Mouse (Mus musculus): Measurements from ENCODE around the gene Dvl3. TPM values are rescaled to one million over a fixed set of nuclear protein-coding genes. Genes with fewer than 3 reads are reported as not detected.
"Not testable (repeated sequence)": the region's sequence is repeated elsewhere in the genome, so short reads cannot be mapped to it uniquely, and the experiment has no call there.

The Dvl3 gene
- total RNA-seq (2021) = 10 to 100 TPM; 38.9 to 43.5 TPM
- long read RNA-seq, experiment 1, partial matches to known transcripts = 2 of 11 reads
- long read RNA-seq, experiment 1, other reads (novel, unspliced or antisense) = 7 of 11 reads
- long read RNA-seq, experiment 2, partial matches to known transcripts = 0 of 9 reads
- long read RNA-seq, experiment 2, other reads (novel, unspliced or antisense) = 4 of 9 reads

GRCm38 (mm10) chr16:20516726-20517201 is at the start of gene Dvl3:
Dvl3 (plus strand) TSS chr16:20516982.
- peak; percentile 96 for DNase-seq

- DNase-seq = no peak
Measured at GRCm38 (mm10) chr16:20470981-20471380, 45.8 kb upstream of the Dvl3 start.

- no peak for DNase-seq
Measured at GRCm38 (mm10) chr16:20471686-20472085, 45.1 kb upstream of the Dvl3 start.

GRCm38 (mm10) chr16:20473748-20474147 is 43.0 kb upstream of the Dvl3 start:
- DNase-seq = no peak

- DNase-seq = peak; percentile 84
Measured at GRCm38 (mm10) chr16:20474211-20474610, 42.6 kb upstream of the Dvl3 start.

- no peak for DNase-seq
Measured at GRCm38 (mm10) chr16:20474786-20475185, 42.0 kb upstream of the Dvl3 start.

- no peak for DNase-seq
Measured at GRCm38 (mm10) chr16:20475335-20475734, 41.4 kb upstream of the Dvl3 start.

- DNase-seq = peak; percentile 66
Measured at GRCm38 (mm10) chr16:20476857-20477256, 39.9 kb upstream of the Dvl3 start.

- DNase-seq = no peak
Measured at GRCm38 (mm10) chr16:20477270-20477669, 39.5 kb upstream of the Dvl3 start.

- DNase-seq = no peak
Measured at GRCm38 (mm10) chr16:20478504-20478903, 38.3 kb upstream of the Dvl3 start.

GRCm38 (mm10) chr16:20479026-20479760 is 37.6 kb upstream of the Dvl3 start:
- not testable (repeated sequence) for DNase-seq

- DNase-seq = peak; percentile 23
Measured at GRCm38 (mm10) chr16:20480115-20480514, 36.7 kb upstream of the Dvl3 start.

GRCm38 (mm10) chr16:20481746-20482145 is 35.0 kb upstream of the Dvl3 start:
- no peak for DNase-seq

- not testable (repeated sequence) for DNase-seq
Measured at GRCm38 (mm10) chr16:20483716-20484115, 33.1 kb upstream of the Dvl3 start.

- no peak for DNase-seq
Measured at GRCm38 (mm10) chr16:20485061-20485460, 31.7 kb upstream of the Dvl3 start.

GRCm38 (mm10) chr16:20486048-20486447 is 30.7 kb upstream of the Dvl3 start:
- no peak for DNase-seq

GRCm38 (mm10) chr16:20488151-20488550 is 28.6 kb upstream of the Dvl3 start:
- no peak for DNase-seq

GRCm38 (mm10) chr16:20488751-20489150 is 28.0 kb upstream of the Dvl3 start:
- DNase-seq = not testable (repeated sequence)

- no peak for DNase-seq
Measured at GRCm38 (mm10) chr16:20489233-20489632, 27.5 kb upstream of the Dvl3 start.

GRCm38 (mm10) chr16:20490581-20490980 is 26.2 kb upstream of the Dvl3 start:
- DNase-seq = peak; percentile 54

- no peak for DNase-seq
Measured at GRCm38 (mm10) chr16:20491301-20491700, 25.5 kb upstream of the Dvl3 start.

GRCm38 (mm10) chr16:20493452-20493851 is 23.3 kb upstream of the Dvl3 start:
- DNase-seq = no peak

- DNase-seq = peak; percentile 61
Measured at GRCm38 (mm10) chr16:20496671-20497600, 19.8 kb upstream of the Dvl3 start.

All from adrenal gland, postnatal 10 days (tissue).